Mouse (Mus musculus): ENCODE results near the gene Car5a. TPM values are rescaled to one million over a fixed set of nuclear protein-coding genes. Genes with fewer than 3 reads are reported as not detected.

Car5a gene
- total and polyA plus RNA-seq, 3 experiments: 0.08 TPM; not detected in 2

- TF ChIP-seq POLR2A (IDR thresholded peaks at IDR 0.05; ENCODE audit: control insufficient read depth in 1 of 2, insufficient read depth in 1 of 2, low read depth in 1 of 2, low read length in 2 of 2, poor library complexity in 1 of 2) (peak in 1 of 2 experiments; percentile 48; a peak in 2 of 4 replicates), KAT2A (conservative IDR thresholded peaks at IDR 0.05; ENCODE audit: low read depth, low read length) (peak; percentile 99), RAD21 (IDR thresholded peaks at IDR 0.05; ENCODE audit: low read depth, low read length) (no peak), ZMIZ1 (IDR thresholded peaks at IDR 0.05; ENCODE audit: low read depth, low read length) (no peak; the same call in 1 of the 2 replicates), E2F4 (IDR thresholded peaks at IDR 0.05; ENCODE audit: borderline replicate concordance, low read depth, low read length) (0 out of 2 replicates have a peak, but pooled peaks have one; percentile 26), USF1 (IDR thresholded peaks at IDR 0.05; ENCODE audit: low read depth, low read length) (peak; percentile 48; the same call in 1 of the 2 replicates), GABPA (IDR thresholded peaks at IDR 0.05; ENCODE audit: low read depth, low read length) (no peak; the same call in 1 of the 2 replicates), MYB (IDR thresholded peaks at IDR 0.05; ENCODE audit: low read depth, low read length) (peak; percentile 50; the same call in 1 of the 2 replicates), EP300 (IDR thresholded peaks at IDR 0.05; ENCODE audit: low read depth in 1 of 2, low read length in 2 of 2) (peak in 1 of 2 experiments; percentile 33; a peak in 2 of 4 replicates), CHD1 (IDR thresholded peaks at IDR 0.05; ENCODE audit: low read depth, low read length) (no peak), POLR2AphosphoS2 (IDR thresholded peaks at IDR 0.05; ENCODE audit: low read length) (no peak), ETS1 (IDR thresholded peaks at IDR 0.05; ENCODE audit: low read depth, low read length) (no peak; the same call in 1 of the 2 replicates), MAZ (IDR thresholded peaks at IDR 0.05; ENCODE audit: low read depth, low read length) (peak; percentile 75; the same call in 1 of the 2 replicates), UBTF (IDR thresholded peaks at IDR 0.05; ENCODE audit: borderline replicate concordance, insufficient read depth, low read depth, low read length) (no peak), HCFC1 (IDR thresholded peaks at IDR 0.05; ENCODE audit: low read depth, low read length) (peak; percentile 97), GATA1 (IDR thresholded peaks at IDR 0.05; ENCODE audit: low read depth, low read length) (peak; percentile 20; the same call in 1 of the 2 replicates), JUND (IDR thresholded peaks at IDR 0.05; ENCODE audit: low read depth, low read length) (no peak)
Observed at GRCm38 (mm10) chr8:121949941-121950748, 5.4 kb upstream of the Car5a start (continued).

DNA sequence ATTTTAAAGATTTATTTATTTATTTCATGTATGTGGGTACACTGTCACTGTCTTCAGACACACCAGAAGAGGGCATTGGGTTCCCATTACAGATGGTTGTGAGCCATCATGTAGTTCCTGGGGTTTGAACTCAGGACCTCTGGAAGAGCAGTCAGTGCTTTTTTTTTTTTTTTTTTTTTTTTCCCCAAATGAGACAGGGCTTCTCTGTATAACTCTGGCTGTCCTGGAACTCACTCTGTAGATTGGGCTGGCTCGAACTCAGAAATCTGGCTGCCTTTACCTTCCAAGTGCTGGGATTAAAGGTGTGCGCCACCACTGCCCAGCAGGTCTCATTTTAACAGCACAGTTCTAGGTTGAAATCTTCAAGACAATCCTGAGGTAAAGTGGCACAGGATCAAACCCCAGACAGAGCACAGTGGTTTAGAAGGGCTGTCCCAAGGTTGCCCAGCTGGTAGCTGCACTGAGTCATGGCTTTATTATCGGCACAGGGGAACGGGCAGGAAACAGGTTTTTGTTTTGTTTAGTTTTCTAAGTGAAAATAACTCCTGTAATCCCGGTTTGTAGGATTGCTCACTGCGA lies 4.6 kb upstream of the Car5a start, which contains the start of gene Banp:
Gene Banp, plus strand, starts transcription at position 529 of the 579 bp plus-strand sequence.
- Histone ChIP-seq H3K4me3 (ENCODE audit: control insufficient read depth in 1 of 2, insufficient read depth in 1 of 2, low read depth in 2 of 2, low read length in 2 of 2) (peak within 1 kb of the TSS; percentile 61 to 73), H3K27ac (ENCODE audit: control insufficient read depth, low read depth, low read length) (peak within 1 kb of the TSS; percentile 98), H3K4me1 (ENCODE audit: control insufficient read depth in 1 of 2, insufficient read depth in 2 of 2, low read length in 2 of 2) (peaks cover 2 to 35% of the 10 kb centered on the region in 2 experiments; a peak in 3 of 4 replicates), H3K9me3 (replicated peaks; ENCODE audit: insufficient read depth, low read length) (no peaks in the 10 kb centered on the region), H3K79me2 (ENCODE audit: control insufficient read depth, insufficient read depth, low read length, poor library complexity) (peaks cover 25% of the 10 kb centered on the region), H3K27me3 (ENCODE audit: control insufficient read depth in 1 of 2, insufficient read depth in 2 of 2, low read length in 2 of 2) (no peaks in the 10 kb centered on the region), H3K9ac (ENCODE audit: control insufficient read depth, low read depth, low read length, poor library complexity, severe bottlenecking) (peak within 1 kb of the TSS; percentile 87), H3K36me3 (ENCODE audit: control insufficient read depth in 1 of 2, insufficient read depth in 2 of 2, low read length in 2 of 2) (peaks cover 0 to 32% of the 10 kb centered on the region in 2 experiments; a peak in 2 of 4 replicates)
- TF ChIP-seq BHLHE40 (IDR thresholded peaks at IDR 0.05; ENCODE audit: borderline replicate concordance, low read depth, low read length) (no peak), POLR2A (IDR thresholded peaks at IDR 0.05; ENCODE audit: control insufficient read depth in 1 of 2, insufficient read depth in 1 of 2, low read depth in 1 of 2, low read length in 2 of 2, poor library complexity in 1 of 2) (no peak), ETS1 (IDR thresholded peaks at IDR 0.05; ENCODE audit: low read depth, low read length) (peak; percentile 35; the same call in 1 of the 2 replicates), ZNF384 (IDR thresholded peaks at IDR 0.05; ENCODE audit: low read depth, low read length) (peak; percentile 60; the same call in 1 of the 2 replicates), ELF1 (IDR thresholded peaks at IDR 0.05; ENCODE audit: low read depth, low read length) (no peak), KAT2A (conservative IDR thresholded peaks at IDR 0.05; ENCODE audit: low read depth, low read length) (no peak), GABPA (IDR thresholded peaks at IDR 0.05; ENCODE audit: low read depth, low read length) (no peak), CHD1 (IDR thresholded peaks at IDR 0.05; ENCODE audit: low read depth, low read length) (no peak), NRF1 (IDR thresholded peaks at IDR 0.05; ENCODE audit: insufficient read depth, low read depth, low read length, poor library complexity, severe bottlenecking) (no peak), USF2 (IDR thresholded peaks at IDR 0.05; ENCODE audit: borderline replicate concordance in 1 of 2, insufficient read depth in 1 of 2, low read depth in 1 of 2, low read length in 2 of 2) (no peak)
- DNase-seq (ENCODE audit: low read depth, low spot score): no peak
